Mouse (Mus musculus) gastrocnemius, adult 2 months (tissue): ENCODE measurements around the gene Hpca. TPM values are rescaled to one million over a fixed set of nuclear protein-coding genes. Genes with fewer than 3 reads are reported as not detected.

Experiments
- DNase-seq: peaks from one replicate; pipeline ENCODE4 v3.0.0; 2022
- H3K27ac ChIP-seq: fragments of 200-600 bp; 2 replicates; pipeline ENCODE4 v1.8.1; 2022; ENCODE audit warnings: mild to moderate bottlenecking
- H3K4me3 ChIP-seq: fragments of 200-600 bp; 2 replicates; pipeline ENCODE4 v1.8.1; 2022; ENCODE audit warnings: mild to moderate bottlenecking, moderate library complexity
- CTCF ChIP-seq: fragments of 200-600 bp; IDR thresholded peaks from 2 replicates; pipeline ENCODE4 v1.8.1; 2022; ENCODE audit warnings: antibody characterized with exemption, mild to moderate bottlenecking, moderate library complexity
- intact Hi-C: fragments of 180-260 bp; cut with DNase I; formaldehyde crosslinking; loops from one replicate; pipeline ENCODE4 v1.15.1; 2025
- total RNA-seq, 2 experiments: library from RNA; stranded (reverse); gene quantifications; 2 replicates each; pipeline ENCODE4 v1.2.3; 2021

The Hpca gene
- total RNA-seq, 2 experiments from 2014 or later, result not detected

DNA sequence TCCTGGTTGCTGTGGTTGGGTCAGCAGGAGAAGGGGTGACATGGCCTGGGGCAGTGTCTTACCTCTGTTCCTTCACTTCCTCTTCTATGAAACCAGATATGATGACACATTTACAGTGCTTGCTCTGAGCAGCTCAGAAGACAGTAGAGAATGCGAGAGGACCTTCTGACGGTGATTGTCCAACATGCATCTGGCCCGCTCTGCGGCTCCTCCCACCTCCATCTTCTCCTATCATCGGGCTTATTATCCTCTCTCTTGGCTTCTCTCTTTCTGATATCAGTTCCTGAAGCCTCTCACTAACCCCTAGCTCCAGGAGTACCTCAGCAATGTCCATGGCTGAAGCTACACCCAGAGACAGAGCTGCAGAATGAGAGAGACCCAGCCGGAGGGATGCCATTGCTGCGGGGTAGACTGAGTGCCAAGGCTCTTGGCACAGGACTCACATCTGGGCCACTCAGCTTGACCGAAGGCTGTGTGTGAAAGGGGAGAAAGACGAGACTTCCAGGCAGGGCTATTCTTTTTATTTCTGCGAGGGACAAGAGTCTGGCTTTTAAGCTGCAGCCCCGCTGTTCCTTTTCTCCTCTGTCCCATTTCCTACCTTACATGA is 20.7 kb upstream of the Hpca start:
- no peak for TF ChIP-seq CTCF
- Histone ChIP-seq H3K4me3 (no peak overlapping the region), H3K27ac (peak overlapping the region; percentile 66; the same call in 1 of the 2 replicates)
- intact Hi-C loops, result no loop called here
- DNase-seq, result no peak

DNA sequence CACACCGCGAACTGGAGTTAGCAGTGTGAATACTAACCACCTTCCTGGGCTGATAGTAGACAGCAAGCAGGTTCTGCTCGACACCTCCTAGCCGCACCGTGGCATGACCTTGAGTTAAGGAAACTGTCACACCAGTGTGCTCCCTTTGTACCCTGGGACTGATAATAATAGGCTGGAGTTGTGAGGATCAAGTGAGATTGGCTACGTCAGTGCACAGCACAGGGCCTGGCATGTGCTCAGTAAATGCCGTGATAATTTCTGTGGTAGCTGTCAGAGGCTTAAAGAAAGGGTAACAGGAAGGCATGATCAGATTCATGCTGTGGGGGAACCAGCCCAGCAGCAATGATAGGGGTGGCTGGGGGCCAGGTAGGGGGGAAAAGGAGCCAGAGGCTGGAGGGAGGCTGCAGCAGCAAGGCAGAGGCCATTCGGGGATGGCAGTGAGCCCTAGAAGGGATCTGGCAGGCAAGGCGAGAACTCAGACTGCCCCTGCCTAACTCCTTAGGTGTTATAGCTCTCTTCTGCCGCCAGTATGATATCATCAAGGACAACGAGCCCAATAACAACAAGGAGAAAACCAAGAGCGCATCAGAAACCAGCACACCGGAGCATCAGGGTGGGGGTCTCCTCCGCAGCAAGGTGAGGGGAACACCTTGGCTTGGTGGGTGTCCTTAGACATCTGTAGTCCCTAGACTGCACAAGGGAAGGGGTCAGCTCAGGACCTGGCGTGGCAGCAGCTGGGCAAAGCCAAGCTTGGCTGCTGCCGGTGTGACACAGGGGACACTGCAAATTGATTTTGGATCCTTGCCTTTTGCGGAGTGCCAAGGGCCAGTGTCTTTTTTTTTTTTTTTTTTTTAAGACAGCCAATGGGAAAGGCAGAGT is 20.0 kb upstream of the Hpca start:
- H3K4me3 ChIP-seq, result no peak overlapping the region
- peak overlapping the region; percentile 66 for H3K27ac ChIP-seq
- intact Hi-C loops, result no loop called here
- peak; percentile 56 for DNase-seq
- no peak for TF ChIP-seq CTCF

DNA sequence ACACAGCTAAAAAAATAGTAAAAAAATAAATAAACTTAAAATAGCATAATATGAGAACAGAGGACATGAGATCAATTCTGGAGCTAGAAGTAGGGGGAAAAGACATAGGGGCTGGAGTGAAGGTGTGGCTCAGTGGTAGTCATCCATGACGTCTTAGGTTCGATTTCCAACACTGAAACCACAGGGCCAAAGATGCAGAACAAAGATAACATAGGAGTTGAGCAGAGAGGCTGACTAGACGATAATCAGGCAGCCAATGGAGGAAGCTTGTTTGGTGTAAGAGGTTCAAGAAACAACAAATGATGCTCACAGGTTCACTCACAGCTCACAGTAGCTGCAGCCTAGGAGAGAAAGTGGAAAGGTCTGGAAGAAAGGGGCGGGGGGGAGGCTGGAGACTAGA is 19.0 kb upstream of the Hpca start:
- intact Hi-C loops, result no loop called here
- no peak for TF ChIP-seq CTCF
- Histone ChIP-seq H3K27ac (no peak overlapping the region), H3K4me3 (no peak overlapping the region)
- no peak for DNase-seq

DNA sequence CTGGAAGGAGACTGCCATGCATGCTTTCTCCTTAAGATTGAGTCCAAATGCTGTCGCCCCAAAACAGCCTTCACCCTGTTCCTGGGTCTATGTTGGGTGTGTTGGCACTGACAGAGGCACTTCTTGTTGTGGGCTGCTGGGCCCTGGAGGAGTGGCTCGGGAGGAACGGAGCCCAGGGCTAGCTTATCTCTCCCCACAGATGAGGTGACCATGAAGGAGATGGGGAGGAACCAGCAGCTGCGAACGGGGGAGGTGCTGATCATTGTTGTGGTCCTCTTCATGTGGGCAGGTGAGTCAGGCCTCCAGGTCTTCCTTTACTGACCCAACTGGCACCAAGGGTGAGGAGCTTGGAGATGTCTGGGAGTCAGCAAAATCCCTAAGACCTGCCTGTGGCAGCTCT is 17.8 kb upstream of the Hpca start:
- no peak for TF ChIP-seq CTCF
- intact Hi-C loops, result no loop called here

DNA sequence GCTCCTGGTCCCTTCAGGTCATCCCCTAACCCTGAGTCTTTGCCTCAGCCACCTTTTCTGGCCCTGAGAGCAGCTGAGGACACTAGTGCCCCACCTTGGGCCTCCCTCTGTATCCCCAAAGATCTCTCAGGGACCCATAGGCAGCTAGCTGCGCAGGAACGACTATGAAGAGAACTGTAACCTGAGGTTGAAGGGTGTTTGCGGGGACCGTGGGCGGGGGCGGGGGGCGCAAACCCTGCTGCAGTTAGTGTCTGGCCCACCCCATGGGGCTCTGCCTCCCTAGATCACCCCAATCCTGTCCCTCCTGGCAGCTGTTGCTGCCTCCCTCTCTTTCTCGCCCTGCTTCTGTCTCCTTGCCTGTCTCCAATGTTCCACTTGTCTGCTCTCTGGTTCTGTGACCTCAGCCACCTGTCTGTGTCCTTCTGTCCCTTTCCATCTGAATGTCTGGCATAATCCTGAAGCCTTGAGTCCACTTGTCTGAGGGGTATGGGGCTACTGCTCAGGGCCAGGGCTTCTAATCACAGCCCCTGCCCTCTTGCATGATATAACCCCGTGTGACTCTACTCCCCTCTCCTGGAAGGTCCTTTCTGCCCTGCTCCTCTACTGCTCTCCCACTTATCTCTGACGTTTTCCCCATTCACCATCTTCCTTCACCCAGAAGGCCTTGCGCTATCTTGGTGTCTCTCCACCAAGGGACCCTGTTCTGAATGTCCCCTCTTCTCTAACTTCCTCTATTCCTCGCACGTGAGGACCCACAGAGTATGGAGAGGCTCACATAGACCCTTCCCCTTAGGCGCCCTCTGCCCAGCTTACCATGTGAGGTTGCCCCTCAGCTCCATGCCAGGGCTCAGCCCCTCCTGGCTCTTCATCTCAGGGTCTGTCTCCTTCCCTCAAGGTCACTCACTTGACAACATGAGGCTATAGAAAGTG is 15.8 kb upstream of the Hpca start:
- H3K4me3 ChIP-seq, result peak overlapping the region; percentile 79
- intact Hi-C loops, result no loop called here
- DNase-seq, result no peak
- H3K27ac ChIP-seq, result peak overlapping the region; percentile 77
- no peak for TF ChIP-seq CTCF

More for the DNA sequence above, 17.8 kb upstream of the Hpca start:
- Histone ChIP-seq H3K4me3 (no peak overlapping the region), H3K27ac (no peak overlapping the region)
- no peak for DNase-seq

DNA sequence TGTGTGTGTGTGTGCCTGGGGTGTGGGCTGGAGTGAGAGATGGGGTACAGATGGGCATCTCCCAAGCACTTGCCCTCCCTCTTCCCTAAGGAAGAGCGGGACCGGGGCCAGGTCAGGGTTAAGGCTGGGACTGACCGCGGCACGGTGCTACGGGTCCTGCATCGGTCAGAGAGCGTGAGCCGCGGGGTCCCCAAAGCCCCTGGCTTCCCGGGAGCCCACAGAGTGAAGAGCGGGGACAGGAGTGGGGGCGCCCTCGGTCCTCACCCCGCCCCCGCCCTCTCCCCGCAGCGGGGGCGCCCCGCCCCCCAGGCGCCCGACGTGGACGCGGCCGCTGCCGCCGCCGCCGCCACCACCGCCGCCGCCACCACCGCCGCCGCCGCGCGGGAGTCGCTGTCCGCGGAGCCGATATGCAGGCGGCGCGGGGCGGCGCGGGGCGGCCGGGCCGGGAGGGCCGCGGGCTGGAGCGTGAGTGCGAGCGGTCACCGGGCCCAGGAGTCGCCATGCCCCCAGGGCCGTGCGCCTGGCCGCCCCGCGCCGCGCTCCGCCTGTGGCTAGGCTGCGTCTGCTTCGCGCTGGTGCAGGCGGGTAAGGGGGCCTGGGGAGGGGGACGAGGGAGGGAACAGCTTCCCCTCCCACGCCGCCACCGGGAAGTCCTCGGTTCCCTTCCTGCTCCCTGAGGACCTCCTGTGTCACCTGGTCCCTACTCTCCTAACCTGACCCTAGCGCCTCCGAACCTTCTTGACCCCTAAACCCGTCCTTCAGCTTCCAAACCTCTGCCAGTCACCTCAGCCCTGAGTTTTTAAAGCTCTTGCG is 14.9 kb upstream of the Hpca start, which contains the start of gene Fndc5:
TSS of gene Fndc5 (plus strand) at position 421 of the 813 bp plus-strand sequence.
- peak within 1 kb of the TSS; percentile 79 for H3K4me3 ChIP-seq
- intact Hi-C loops, result no loop called here

DNA sequence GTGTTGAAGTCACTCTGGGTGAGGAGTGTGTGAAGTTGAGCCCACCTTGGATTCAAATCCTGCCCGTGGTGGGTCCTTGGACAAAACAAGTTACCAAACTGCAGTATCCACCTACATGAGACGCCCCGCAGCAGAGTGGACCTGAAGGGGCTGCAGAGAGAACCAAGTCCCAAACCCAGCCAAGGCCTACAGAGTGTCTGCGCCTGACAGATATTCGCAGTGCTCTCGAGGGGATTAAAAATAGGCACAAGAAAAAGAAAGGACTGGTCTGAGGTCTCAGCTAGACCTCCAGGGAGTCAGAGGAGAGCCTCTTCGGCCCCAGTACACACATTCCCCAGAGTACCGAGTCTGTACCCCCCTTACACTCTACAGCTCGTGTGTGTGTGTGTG is 14.3 kb upstream of the Hpca start:
- DNase-seq, result no peak
- intact Hi-C loops, result no loop called here
- no peak overlapping the region for H3K27ac ChIP-seq
- TF ChIP-seq CTCF, result no peak
- H3K4me3 ChIP-seq, result peak overlapping the region; percentile 79

More for the DNA sequence above, 14.9 kb upstream of the Hpca start, which contains the start of gene Fndc5:
- DNase-seq, result peak; percentile 47
- H3K27ac ChIP-seq, result peak within 1 kb of the TSS; percentile 77
- TF ChIP-seq CTCF, result no peak

DNA sequence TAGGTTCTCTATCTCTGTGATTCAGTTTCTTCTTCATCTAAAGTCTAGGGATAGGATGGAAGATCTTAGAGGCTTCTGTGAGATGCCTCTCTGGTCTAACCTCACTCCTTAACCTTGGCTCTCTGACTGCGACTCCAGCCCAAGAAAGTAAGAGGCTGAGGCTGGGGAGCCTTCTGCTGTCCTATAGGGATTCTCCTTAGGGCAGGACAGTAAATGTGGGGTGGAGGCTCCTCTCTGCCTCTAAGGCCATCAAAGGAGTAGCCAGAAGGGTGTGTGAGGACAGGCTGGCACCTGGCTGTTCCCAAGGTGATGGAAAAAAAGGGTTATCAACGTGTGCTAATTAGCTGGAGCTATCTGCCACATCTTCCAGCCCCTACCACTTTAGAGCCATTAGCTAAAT is 13.8 kb upstream of the Hpca start:
- TF ChIP-seq CTCF, result no peak
- intact Hi-C loops, result loop anchor here (2.0 kb wide), 2 partner anchors 41 to 141 kb away; no protein-coding TSS in a partner anchor
- no peak overlapping the region for H3K4me3 ChIP-seq
- no peak for DNase-seq
- no peak overlapping the region for H3K27ac ChIP-seq

DNA sequence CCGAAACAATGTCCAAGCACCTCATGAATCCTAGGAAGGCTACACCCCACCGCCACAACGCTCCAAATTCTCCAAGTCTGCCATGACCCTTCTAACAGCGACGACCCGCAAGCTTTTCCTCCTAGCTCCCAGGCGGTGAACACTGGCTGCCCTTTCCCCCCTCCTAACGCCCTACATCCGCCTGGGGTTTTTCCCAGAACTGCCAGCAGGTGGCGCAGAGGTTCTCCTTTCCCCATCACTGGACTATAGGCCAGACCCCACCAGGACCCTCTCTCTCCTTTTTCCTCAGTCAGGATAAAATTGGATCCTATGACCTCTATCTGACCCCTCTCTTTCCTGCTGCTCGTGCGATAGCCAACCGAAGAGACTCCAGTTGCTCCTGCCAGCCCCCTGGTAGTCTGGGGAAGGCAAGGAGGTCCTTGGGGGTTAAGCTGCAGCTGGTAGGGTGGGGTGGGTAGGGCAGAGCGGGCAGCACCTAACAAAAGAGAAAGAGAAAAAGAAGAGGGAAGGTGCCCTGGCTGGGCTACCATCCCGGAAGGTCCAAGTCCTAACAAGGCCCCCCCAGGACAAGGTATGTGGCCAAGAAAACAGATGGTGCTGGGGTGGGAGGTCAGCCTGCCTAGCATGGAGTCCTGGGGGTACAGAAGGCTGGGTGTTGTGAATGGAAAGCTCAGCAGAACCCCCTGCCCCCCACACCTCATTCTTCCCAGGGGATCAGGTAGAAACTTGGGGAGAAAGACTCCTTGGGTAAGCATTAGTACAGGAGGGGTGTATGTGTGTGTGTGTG is 13.2 kb upstream of the Hpca start:
- peak; percentile 82 for DNase-seq
- peak; percentile 83 for TF ChIP-seq CTCF
- intact Hi-C loops, result loop anchor here (2.0 kb wide), 2 partner anchors 42 to 142 kb away; no protein-coding TSS in a partner anchor
- Histone ChIP-seq H3K27ac (no peak overlapping the region), H3K4me3 (peak overlapping the region; percentile 45)

DNA sequence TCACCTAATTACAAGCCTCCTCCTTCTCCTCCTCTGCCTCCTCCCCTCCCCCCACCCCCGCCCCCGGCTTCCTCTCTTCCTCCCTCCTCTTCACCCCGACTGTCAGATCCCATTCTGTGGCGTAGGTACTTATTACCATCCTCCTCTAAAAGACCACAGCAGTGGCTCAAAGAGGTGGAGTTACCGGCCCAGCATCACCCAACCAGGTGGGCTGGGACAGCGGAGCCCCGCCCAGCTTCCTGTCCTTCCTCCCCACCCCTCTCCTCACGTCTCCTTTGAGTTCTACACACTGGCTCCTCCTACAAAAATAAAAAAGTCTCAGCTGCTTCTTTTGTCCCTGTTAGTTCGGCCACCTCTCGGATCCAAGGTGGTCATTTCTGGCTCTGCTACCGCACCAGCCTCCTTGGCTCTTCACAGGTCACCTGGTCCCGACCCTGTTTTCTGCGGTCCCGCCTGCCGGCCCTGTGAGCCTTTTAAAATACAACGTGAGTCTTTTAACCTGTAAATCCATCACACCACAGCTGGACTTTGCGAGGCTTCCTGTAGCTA is 9.0 kb upstream of the Hpca start:
- TF ChIP-seq CTCF, result no peak
- peak overlapping the region; percentile 21; the same call in 1 of the 2 replicates for H3K4me3 ChIP-seq
- H3K27ac ChIP-seq, result no peak overlapping the region
- DNase-seq, result no peak
- intact Hi-C loops, result no loop called here

DNA sequence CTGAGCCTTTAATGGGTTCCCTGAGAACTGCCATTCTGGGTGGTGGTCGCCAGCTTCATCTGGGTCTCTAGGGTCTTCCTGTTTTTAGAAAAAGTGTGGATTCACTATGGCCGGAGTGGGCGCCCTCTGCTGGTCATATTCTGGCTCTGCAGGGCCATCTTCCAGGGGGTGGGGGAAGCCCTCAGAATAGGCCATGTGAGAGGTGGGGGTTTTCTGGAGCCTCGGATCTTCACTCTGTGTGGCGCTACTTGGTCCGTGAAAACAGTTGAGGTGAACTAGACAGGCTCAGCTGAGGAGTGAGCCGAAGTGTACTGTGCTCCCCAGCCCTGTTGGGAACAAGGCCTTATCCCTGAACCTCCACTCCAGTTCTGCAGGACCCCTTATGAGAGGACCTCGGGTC is 8.3 kb upstream of the Hpca start:
- peak; percentile 90 for TF ChIP-seq CTCF
- Histone ChIP-seq H3K4me3 (no peak overlapping the region), H3K27ac (no peak overlapping the region)
- intact Hi-C loops, result no loop called here
- peak; percentile 41 for DNase-seq
